Mouse (Mus musculus): Measurements from ENCODE around the gene Nfix.

Nfix gene

DNA sequence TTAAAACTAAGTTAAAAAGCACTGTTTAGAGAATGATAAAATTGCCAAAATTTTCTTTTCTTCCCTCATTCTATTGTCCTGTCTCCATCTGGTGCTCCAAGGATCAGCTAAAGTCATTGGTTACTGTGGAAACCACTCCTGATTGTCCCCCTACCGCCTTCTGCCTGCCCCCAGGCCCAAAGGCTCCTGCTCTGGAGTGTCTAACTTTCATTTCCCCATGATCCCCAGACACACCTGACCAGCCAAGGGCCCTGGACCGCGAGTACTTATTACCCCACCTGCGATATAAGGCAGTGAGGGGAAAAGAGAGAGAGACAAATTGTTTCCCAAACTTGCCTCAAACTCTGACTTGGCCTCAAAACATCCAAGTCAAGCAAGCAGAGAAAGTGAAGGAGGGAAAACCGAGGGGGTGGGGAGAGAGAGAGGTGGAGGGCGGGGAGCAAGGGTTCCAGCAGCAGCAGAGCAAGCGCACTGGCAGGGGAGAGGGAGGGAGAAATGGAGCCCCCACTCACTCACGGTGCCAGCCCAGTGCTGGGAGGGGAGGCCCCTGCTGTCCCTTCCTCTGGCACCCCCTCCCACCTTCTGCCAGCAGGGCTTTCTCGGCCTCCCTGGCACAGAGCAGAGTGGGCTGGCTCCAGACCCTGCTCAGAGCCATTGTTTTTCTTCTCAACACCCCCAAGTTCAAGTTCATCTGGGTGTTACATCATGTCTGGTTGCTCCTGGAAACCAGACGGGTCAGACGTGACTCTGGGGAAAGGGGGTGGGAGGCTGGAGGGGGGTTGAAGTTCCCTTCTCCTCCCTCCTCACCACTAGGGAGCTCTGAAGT is 88.0 kb downstream of the Nfix start:
- no peak for DNase-seq

DNA sequence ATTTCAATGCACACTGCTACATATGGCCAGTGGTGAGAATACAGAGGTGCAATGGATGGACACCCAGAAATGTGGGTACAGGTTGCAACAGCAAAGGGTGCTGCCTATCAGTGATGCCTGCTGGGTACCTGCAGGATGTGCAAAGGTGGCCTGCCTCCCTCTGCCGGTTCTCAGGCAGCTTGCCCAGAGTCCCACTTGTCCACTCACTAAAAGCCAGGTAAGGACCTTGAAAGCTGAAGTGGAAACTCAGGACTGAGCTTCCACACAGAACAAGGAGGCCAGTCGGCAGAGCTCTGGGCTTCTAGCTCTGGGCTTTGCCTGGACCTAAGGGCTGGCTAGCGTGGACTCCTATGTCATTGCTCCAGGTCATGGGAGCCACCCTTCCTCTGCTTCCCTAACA is 88.8 kb downstream of the Nfix start:
- DNase-seq = no peak

DNA sequence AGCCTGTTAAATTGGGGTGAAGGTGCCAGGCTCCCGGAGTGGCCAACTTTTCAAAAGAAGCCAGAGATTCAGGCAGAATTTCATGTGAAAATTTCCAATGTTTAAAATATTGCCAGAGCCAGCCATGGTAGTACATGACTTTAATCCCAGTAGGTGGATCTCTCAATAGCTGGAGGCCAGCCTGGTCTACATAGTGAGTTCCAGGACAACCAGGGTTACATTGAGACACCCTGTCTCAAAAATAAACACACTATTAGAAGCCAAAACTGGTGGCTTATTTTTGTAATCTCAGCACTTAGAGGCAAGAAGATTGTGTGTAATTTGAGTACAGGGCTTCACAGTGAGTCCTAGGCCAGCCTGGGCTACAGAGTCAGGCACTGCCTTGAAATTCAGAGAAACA is 90.2 kb downstream of the Nfix start:
- no peak for DNase-seq

DNA sequence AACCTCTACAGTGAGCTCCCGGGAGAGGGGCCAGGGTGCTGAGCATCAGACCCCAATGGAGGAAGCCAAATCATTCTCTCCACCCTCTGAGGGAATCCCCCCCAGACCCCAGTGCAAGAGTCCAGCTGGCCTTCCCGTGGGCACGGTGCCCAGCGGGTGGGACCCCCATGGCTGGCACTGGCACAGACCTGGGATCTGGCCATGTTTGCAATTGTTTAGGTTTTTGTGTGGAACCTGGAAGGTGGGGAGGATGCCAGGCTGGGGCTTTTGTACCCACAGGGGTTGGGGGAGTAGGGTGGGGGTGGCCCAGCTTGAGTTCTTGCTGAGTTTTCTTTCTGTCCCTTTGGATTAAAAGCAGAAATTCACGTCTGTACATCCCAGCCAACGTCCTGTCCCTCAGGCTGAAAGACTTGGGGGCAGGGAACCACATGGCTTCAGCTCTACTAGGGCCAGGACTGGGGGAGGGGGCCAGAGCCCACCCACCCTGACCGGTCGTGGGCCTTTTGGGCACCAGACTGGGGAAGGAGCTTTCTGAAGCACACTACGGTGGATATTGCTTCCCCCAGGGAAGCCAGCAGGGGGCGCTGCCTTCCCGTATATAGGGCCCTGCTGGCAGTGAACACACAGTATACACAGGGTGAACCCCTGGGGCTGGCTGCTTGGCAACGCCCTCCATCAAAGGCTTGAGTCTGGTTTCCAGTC is 91.2 kb downstream of the Nfix start:
- DNase-seq = peak; percentile 58 to 67

DNA sequence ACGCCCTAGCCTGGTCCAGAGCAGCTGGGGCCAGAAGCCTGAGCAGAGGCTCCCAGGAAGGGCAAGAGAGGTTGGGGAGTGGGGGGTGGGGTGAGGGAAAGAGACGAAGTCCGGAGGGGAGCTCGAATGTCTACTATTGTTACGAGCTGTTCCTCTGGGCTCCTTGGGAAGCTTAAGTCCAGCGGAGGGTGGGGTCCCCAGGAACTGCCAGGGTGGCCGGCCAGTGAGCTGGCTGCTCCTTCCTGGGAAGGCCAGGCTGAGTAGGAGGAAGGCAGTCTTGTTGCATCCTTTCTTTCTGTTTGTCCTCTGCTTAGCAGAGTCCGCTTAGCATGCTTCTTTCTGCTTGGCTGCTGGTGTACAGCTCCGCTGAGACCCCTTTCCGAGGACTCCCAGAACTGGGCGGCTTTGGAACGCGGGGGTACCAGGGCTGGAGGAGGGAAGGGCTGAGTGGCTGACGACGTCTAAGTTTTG is 92.0 kb downstream of the Nfix start:
- no peak for DNase-seq

DNA sequence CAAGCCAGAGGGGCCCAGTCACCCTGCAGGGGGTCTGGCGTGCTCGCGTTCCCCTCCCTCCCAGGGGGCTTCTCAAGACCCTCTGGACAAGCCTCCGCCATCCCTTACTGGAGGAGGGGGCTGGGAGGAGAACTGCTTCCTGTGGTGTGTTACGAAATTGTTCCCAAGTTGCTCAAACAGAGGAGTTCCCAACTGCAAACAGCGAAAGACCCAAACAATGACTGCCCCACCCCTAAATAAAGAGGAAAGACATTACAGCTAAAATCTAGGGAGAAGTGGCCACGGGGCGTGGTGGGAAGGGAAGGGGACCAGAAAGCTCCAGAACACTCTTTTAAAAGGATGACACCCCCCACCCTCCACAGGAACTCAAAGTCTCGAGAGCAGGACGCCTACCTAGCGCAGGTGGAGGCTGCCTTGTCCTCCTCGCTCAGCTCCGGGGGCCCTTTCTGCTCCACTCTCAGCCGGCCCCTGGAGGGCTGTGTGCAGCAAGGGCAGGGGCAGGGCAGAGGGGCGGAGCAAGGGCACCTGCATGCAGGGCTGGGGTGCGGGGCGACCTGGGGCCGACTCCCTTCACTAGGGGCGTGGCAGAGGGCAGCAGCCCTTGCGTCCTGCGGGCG is 92.8 kb downstream of the Nfix start:
- DNase-seq = peak; percentile 27 to 51

DNA sequence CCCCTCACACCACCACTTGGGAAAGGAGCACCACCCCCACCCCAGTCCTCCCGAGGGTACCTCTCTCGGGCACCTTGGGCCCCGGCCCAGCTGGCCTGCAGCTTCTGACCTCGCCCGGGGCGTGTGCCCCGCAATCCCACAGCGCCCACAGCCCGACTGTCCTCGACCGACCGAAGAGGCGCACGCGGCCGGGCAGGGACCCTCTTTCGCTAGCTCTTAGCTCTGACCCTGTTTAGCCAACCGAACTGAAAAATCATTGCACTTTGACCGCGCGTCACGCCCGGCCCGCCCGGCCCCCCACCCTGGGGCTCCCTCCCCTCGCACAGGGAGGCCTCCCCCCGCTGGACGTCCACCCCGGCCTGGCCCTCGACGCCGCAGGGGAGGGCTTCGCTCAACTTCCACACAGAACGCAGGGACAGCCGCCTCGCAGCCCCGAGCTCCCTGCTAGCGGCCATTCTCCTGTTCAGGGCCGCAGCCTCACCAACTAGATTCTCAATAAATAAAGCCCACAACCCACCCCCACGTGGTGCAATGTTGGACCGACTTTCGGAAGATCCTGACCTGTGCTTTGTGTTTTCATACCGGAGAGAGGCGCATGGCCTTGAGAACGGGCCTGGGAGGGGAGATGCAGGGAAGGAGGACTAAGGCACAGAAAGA is 93.4 kb downstream of the Nfix start:
- DNase-seq = no peak

DNA sequence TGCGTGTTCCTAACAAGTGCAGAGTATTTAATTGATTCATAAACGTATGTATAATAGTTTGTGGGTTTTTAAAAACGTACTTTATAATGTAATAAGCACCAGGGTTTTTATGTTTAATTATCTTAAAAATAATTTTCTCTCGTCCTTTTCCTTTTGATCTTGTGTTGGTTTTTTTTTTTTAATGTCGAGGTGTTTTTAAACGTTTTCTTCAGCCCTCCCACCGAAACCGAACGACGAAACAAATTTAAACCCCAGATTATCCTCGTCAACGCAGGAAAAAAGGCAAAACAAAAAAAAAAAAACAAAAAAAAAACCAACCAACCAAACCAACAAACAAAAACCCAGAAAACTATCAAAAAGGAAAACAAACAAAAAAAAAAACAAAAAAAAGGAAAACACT is 94.2 kb downstream of the Nfix start:
- DNase-seq = no peak

DNA sequence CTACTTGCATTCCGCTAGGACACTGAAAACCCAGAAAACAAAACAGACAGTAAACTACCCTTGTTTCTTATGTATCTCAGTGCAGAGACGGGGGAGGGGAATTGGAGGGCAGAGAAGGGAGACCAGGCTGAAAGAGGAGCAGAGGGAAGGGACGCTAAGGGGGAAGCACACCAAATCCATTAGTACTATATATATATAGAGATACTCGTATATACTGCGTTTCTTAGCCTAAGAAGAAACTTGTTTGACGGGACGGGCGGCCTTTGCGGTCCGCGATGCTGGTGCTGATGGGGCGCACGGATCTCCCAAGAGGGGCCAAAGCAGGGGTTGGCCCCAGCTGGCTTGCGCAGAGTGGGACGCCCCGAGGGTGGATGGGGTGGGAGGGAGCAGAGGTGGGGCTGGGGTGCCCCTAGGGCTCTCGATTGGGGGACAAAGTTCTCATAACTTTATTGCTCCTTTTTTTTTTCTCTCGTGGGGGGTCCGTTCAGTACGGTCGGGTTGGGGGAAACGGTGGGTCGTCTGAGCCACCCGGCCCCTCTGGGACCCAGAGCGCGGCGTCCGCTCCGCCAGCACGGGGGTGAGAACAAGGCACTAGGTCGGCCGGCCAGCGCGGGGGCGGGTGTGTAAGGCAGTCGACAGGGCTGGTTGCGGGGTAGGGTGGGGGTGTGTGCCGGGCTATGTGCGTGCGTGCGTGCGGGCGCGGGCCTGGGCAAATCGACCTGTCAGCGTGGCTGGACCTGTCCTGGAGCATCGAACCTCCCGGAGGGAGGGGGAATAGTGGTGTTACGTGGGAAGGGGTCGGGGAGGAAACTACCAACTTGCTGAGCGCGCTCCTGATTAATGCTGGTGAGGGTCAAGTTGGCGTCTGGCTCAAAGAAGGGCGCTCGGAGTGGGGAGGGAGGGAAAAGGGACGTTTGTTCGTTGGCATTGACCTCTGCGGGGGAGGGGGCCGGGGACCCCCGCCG is 95.0 kb downstream of the Nfix start:
- peak in 1 of 2 experiments; percentile 30 for DNase-seq

DNA sequence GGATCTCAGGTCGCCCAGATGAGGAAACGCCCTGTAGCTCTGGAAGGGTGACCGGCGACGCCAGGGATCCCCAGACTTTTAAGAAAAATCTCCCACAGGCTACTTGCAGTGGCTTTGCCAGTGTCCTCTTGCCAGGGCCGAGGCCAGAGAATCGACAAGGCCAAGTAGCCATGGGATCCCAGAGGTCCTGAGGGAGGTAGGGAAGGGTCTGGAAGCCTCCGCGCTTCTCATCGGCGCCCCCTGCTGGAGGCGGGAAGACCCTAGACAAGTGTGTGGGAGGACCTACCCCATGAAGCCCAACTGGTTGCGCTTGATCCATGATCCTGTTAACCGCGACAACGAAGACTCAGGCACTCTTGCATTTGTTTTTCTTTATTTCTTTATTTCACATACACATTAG is 95.8 kb downstream of the Nfix start:
- peak; percentile 67 to 76 for DNase-seq

DNA sequence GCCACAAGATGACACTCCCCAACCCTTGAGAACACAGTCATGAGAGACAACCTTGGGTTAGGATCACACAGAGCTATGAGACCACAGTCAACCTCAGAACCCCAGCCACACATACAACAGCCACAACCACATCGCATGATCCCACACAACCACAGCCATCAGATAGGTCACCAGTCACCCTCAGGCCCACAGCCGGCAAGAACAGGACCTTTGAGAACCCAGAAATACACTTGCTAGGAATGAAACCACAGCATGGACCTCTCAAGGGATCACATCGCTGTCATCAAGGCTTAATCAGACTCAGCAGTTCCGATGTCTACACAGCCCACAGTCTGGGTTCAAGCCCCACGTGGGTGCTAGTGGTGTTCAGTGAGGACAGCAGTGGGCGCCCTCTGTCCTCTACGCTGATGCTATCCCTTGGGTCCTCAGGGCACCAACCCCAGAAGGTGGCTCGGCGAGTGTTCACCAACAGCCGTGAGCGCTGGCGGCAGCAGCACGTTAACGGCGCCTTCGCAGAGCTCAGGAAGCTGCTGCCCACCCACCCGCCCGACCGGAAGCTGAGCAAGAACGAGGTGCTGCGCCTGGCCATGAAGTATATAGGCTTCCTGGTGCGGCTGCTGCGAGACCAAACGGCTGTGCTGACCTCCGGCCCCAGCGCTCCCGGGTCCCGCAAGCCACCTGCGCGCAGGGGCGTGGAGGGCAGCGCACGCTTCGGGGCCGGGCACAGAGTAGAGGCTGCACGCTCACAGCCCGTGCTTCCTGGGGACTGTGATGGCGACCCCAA is 96.5 kb downstream of the Nfix start:
- peak; percentile 43 to 47 for DNase-seq

DNA sequence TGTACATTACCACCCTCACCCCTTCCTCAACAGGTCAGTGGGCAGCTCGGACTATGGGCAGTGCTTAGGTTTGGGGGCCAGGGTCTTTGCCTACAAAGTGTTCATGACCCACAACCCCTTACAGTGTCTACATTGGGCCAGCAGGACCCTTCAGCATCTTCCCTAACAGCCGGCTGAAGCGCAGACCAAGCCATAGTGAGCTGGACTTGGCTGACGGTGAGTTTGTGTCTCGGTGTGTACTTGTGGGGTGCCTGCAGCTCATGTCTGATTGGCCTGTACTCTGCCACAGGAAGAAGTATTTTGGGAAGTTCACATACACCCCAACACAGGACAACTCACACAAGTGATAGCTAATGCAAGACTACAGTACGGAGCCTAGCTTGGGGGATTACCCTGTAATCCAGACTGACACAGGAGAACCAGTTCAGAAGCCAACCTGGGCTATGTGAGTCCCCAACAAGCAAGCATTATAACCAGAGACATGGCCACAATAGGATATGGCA is 97.1 kb downstream of the Nfix start:
- no peak for DNase-seq

DNA sequence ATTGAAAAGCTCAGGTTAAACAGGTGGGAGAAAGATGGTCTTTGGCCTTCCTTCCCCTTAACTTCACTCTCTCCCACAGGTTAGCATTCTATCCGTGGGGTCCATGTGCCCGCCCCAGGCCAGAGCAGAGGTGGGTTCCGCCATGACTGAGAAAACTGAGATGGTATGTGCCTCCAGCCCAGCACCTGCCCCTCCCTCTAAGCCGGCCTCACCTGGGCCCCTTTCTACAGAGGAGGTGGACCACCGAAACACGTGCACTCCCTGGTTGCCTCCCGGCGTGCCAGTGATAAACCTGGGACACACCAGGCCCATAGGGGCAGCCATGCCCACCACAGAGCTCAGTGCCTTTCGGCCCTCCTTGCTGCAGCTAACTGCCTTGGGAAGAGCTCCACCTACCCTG is 97.6 kb downstream of the Nfix start:
- DNase-seq = no peak

DNA sequence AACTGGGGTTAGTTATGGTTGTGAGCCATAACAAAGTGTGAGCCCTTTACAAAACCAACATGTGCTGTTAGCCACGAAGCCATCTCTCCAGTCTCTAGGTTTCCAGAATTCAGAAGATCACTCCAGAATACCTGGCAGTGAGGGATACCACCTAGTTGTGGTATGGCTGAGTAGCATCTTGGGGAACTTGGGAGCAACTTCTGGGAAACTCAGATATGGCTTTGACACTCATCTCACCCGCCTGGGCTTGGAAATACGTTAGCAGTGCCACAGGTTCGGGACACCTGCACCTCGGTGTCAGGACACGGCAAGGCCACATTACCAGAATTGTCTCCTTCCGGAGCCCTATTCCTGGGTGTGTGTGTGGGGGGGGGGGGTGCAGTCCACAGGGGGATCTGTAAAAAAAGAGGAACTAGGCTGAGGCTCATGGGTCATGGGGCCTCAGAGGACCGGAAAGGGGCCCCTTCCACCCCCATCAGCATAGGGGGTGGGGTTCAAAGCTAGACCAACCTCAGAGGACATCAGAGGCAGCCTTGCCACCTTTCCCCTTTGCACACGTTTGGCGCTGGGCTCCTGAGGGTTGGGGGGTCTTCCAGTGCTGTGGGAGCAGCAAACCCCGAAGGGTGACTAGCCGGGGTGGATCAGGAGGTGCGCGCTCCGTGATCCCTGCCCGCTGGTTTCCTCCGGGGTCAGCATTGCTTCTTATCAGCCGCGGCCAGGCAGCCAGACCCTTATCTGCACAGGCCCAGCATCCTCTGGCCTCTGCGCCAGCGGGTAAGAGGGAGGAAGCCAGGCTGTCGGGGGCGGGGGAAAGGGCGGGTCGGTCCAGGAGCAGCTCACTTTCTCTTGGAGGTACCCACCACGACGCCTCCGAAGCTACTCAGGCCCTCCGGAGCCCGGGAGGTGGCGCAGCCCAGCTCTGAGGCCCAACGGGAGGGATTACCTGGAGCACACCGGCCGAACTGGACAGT is 98.9 kb downstream of the Nfix start, which contains the start of gene Lyl1:
Gene Lyl1 (plus strand): TSS at position 517 of the 971 bp plus-strand sequence.
- peak; percentile 27 to 44 for DNase-seq

DNA sequence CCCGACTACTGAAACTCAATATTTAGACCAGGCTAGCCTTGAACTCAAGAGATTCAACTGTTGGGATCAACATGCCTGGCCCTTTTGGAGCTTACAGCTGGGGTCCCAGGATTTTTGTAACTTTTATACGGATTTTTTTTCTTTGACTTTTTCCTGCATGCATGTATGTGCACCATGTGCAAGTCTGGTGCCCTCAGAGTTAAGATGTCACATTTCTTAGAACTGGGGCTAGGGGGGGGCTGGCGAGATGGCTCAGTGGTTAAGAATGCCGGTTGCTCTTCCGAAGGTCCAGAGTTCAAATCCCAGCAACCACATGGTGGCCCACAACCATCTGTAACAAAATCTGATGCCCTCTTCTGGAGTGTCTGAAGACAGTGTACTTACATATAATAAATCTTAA is 99.6 kb downstream of the Nfix start:
- no peak for DNase-seq

DNA sequence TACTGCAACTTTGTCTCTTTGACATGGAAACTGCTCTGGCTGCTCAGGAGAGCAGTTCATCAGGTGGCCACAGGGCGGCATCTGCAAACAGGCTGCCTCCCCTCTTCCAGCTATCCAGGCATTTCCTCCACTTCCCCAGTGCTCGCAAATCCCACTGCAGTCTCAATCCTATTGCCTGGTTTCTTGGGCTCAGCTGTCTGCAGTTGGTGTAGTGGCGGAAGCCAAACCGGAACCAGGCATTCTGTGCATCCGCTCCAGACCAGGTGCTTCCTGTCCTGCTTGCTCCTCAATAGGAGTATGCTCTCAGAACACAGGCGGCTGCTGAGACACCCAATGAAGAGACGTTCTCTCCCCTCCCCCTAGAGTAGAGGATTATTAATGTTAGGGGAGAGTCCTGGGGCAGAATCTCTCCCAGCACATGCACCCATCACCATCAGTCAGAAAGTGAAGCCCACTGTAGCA is 100.3 kb downstream of the Nfix start:
- peak; percentile 73 to 78 for DNase-seq

DNA sequence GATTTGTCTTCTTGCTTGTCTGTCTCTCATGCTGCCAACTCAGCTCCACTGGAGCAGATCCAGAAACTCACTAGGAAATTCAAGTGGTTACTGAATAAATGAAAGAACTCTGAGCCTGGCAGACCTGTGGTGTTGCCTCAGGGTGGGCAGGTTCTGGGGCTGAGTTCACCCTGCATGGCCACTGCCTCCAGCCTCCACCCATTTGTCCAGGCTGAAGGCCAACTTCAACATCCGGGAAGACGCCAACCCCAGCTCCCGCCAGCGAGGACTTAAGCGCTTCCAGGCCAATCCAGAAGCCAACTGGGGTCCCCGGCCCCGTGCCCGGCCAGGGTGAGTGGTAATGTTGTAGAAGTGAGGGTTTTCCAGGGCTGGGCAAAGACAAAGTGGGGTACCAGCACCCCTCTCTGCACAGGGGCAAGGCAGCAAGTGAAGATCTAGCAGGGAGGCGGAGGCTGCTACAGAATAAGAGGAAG is 101.2 kb downstream of the Nfix start:
- peak; percentile 22 to 34 for DNase-seq

DNA sequence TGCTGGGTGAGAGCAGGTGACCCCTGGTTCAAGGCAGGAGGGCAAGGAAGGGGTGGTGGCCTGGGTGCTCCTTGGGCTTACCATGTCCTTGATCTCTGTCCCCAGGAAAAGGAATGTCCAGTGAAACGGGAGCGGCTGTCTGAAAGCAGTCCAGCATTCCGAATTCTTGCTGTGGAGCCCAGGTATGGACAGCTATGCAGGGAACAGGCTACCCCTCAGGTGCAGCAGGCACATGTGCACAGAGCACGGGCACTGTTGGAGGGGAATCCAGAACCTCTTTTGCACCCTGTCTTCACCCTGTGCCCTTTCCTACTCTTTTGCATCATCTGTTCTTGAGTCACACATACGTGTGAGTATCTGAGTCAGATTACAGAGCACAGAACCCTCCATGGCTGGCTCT is 101.9 kb downstream of the Nfix start:
- no peak for DNase-seq

Data from thymus, adult 18-20 months (tissue).